Comparison of ENCODE assay signal across 10 mouse cellular contexts in genomic region chr2:52371066-52371465, GRCm38 (mm10). TPM values are rescaled to one million over a fixed set of nuclear protein-coding genes. Genes with fewer than 3 reads are reported as not detected.
DNase-seq lines count a peak whose midpoint lies in the region; ATAC-seq and TF ChIP-seq lines count a peak whose summit lies in the region.
"Had no signal": no experiment of that assay in that cellular context is flagged by ENCODE, and none has a peak within 500 bp of the region (broad histone marks: within the 10 kb centered on the region; RNA-seq: fewer than 3 reads in every experiment).

No protein-coding gene starts in this region.

- H3K9me3 ChIP-seq in midbrain, postnatal 0 days (ENCODE audit: low read length), result no peaks in the 10 kb centered on the region
- H3K9me3 ChIP-seq: limb, embryonic 15.5 days had no signal

- H3K4me3 ChIP-seq in midbrain, postnatal 0 days (ENCODE audit: low read depth, low read length), result no peak overlapping the region
- H3K4me3 ChIP-seq: limb, embryonic 15.5 days had no signal

- no peaks in the 10 kb centered on the region for H3K36me3 ChIP-seq in midbrain, postnatal 0 days (ENCODE audit: insufficient read depth, low read length)
- H3K36me3 ChIP-seq: limb, embryonic 15.5 days had no signal

- no peaks in the 10 kb centered on the region for H3K27me3 ChIP-seq in midbrain, postnatal 0 days (ENCODE audit: insufficient read depth, low read length)
- H3K27me3 ChIP-seq: limb, embryonic 15.5 days had no signal

- no peaks in the 10 kb centered on the region for H3K4me1 ChIP-seq in midbrain, postnatal 0 days (ENCODE audit: insufficient read depth, low read length)

- DNase-seq in 3T3-L1 (ENCODE audit: low read depth, low spot score), result peak; percentile 75
- peak; percentile 89 for DNase-seq in NIH3T3 (ENCODE audit: low read depth)
- peak; percentile 63 to 65 for DNase-seq in cerebellum, postnatal 36 days
- DNase-seq in retina, postnatal 1 day, result no peak
- DNase-seq in right cerebral cortex, adult 18-20 months, result no peak
- no peak for DNase-seq in right cerebral cortex, postnatal 14 days
- DNase-seq in midbrain, postnatal 0 days (ENCODE audit: low spot score), result no peak
- DNase-seq: forebrain, postnatal 0 days had no signal

- WGBS in midbrain, postnatal 0 days, result 71% methylated on average over 2 of the region's 2 CpGs

- H3K27ac ChIP-seq in midbrain, postnatal 0 days (ENCODE audit: low read depth, low read length), result no peak overlapping the region
- H3K27ac ChIP-seq: limb, embryonic 15.5 days had no signal

- no peak for TF ChIP-seq CTCF in midbrain, postnatal 0 days (IDR thresholded peaks at IDR 0.05)

- ATAC-seq in hematopoietic stem cell, adult 5-6 weeks (replicated peaks in 1 of 2; ENCODE audit: insufficient read depth in 1 of 2, low FRiP score in 2 of 2, low TSS enrichment in 1 of 2, low read depth in 1 of 2, poor library complexity in 2 of 2, severe bottlenecking in 2 of 2), result peak; percentile 7 to 37; a peak in 3 of 4 replicates
- no peak for ATAC-seq in midbrain, postnatal 0 days (ENCODE audit: low FRiP score)
- ATAC-seq: forebrain, postnatal 0 days had no signal

- no peak overlapping the region for H3K4me2 ChIP-seq in midbrain, postnatal 0 days (ENCODE audit: low read depth, low read length, poor library complexity, severe bottlenecking)
- H3K4me2 ChIP-seq: limb, embryonic 15.5 days had no signal

- H3K9ac ChIP-seq in midbrain, postnatal 0 days (replicated peaks; ENCODE audit: low read length, poor library complexity, severe bottlenecking), result no peak overlapping the region
- H3K9ac ChIP-seq: forebrain, postnatal 0 days; limb, embryonic 15.5 days had no signal

RNA-seq across cellular contexts. Expression of gene Neb, which starts 7.2 kb away (rescaled TPM):
- total RNA-seq in hematopoietic stem cell, adult 5-6 weeks (2017), result 0.30 and 3.3 TPM in 2 replicates
- total RNA-seq in midbrain, postnatal 0 days (2014; rRNA removed), result 3.2 and 3.7 TPM in 2 replicates
- polyA plus RNA-seq in midbrain, postnatal 0 days (2015; fragmentation: Nextera tagmentation; extraction: Ambion mirVana), result 0.54 and 0.80 TPM in 2 replicates

RNA-seq across cellular contexts. Expression of gene Arl5a, which starts 53.6 kb away (rescaled TPM):
- total RNA-seq in hematopoietic stem cell, adult 5-6 weeks (2017), result 47.8 and 49.3 TPM in 2 replicates
- total RNA-seq in midbrain, postnatal 0 days (2014; rRNA removed), result 56.5 and 72.5 TPM in 2 replicates
- 25.7 and 27.8 TPM in 2 replicates for polyA plus RNA-seq in midbrain, postnatal 0 days (2015; fragmentation: Nextera tagmentation; extraction: Ambion mirVana)

Comparison
In these comparisons a context has a peak if more than half of its experiments do, and no peak if none do; other contexts are left out.
1. DNase-seq: peak in 3T3-L1 (single experiment), NIH3T3 (single experiment) and cerebellum, postnatal 36 days (2 of 2); none in retina, postnatal 1 day (single experiment), right cerebral cortex, adult 18-20 months (single experiment), right cerebral cortex, postnatal 14 days (single experiment) and midbrain, postnatal 0 days (single experiment).